Mouse (Mus musculus) intestine, postnatal 0 days (tissue): Measurements from ENCODE around the gene B3gnt9. TPM values are rescaled to one million over a fixed set of nuclear protein-coding genes. Genes with fewer than 3 reads are reported as not detected.
"Not testable (repeated sequence)": the region's sequence is repeated elsewhere in the genome, so short reads cannot be mapped to it uniquely, and the experiment has no call there.

ENCODE experiments used
- ATAC-seq: fragments of 200-750 bp; cut with Nextera tagmentation; 2 replicates; pipeline ENCODE4 v1.8.0; 2017; ENCODE audit warnings: mild to moderate bottlenecking, moderate TSS enrichment, moderate library complexity
- H3K27ac ChIP-seq: fragments of 300-500 bp; sonication (generic); 2 replicates; pipeline ENCODE4 v1.5.1; 2014; ENCODE audit warnings: mild to moderate bottlenecking, low read depth, low read length, moderate library complexity
- H3K27me3 ChIP-seq: fragments of 300-500 bp; sonication (generic); replicated peaks from 2 replicates; pipeline ENCODE4 v1.6.1; 2014; ENCODE audit warnings: low read length, mixed read lengths; ENCODE audit not compliant: control insufficient read depth, insufficient read depth
- H3K36me3 ChIP-seq: fragments of 300-500 bp; sonication (generic); 2 replicates; pipeline ENCODE4 v1.6.1; 2014; ENCODE audit warnings: mild to moderate bottlenecking, moderate library complexity; ENCODE audit not compliant: control insufficient read depth, insufficient read depth
- H3K4me1 ChIP-seq: fragments of 300-500 bp; sonication (generic); replicated peaks from 2 replicates; pipeline ENCODE4 v1.6.1; 2014; ENCODE audit warnings: antibody characterized with exemption, low read length, mixed read lengths; ENCODE audit not compliant: control insufficient read depth, insufficient read depth
- H3K4me2 ChIP-seq: fragments of 300-500 bp; sonication (generic); replicated peaks from 2 replicates; pipeline ENCODE4 v1.6.1; 2014; ENCODE audit warnings: low read depth, mild to moderate bottlenecking, moderate library complexity
- H3K4me3 ChIP-seq: fragments of 300-500 bp; sonication (generic); 2 replicates; pipeline ENCODE4 v1.5.1; 2014; ENCODE audit warnings: low read depth, low read length
- H3K9ac ChIP-seq: fragments of 300-500 bp; sonication (generic); 2 replicates; pipeline ENCODE4 v1.6.1; 2014; ENCODE audit warnings: mild to moderate bottlenecking, low read depth, low read length
- H3K9me3 ChIP-seq: fragments of 300-500 bp; sonication (generic); 2 replicates; pipeline ENCODE4 v1.6.1; 2016; ENCODE audit warnings: mixed run types; ENCODE audit not compliant: control insufficient read depth
- CTCF ChIP-seq: sonication (generic); IDR thresholded peaks from 2 replicates; pipeline ENCODE4 v1.5.1; 2016; ENCODE audit warnings: low read depth, mild to moderate bottlenecking, control low read depth, antibody characterized with exemption, moderate library complexity
- WGBS: fragments of 180-500 bp; shearing (Covaris S2); extraction: QIAGEN DNeasy Blood & Tissue Kit; methylation state at CpG from one replicate; pipeline ENCODE4 v1.1.7; 2014; 5-methylcytosine and 5-hydroxymethylcytosine counted together
- polyA plus RNA-seq: library from polyadenylated mRNA; unstranded; fragments of >200 nt; fragmentation: Nextera tagmentation; extraction: Ambion mirVana; gene quantifications from 2 replicates; pipeline ENCODE4 v1.2.1, GENCODE M21; 2015

Gene B3gnt9
- polyA plus RNA-seq, 1 experiment from 2014 or later: 8.1 TPM

DNA sequence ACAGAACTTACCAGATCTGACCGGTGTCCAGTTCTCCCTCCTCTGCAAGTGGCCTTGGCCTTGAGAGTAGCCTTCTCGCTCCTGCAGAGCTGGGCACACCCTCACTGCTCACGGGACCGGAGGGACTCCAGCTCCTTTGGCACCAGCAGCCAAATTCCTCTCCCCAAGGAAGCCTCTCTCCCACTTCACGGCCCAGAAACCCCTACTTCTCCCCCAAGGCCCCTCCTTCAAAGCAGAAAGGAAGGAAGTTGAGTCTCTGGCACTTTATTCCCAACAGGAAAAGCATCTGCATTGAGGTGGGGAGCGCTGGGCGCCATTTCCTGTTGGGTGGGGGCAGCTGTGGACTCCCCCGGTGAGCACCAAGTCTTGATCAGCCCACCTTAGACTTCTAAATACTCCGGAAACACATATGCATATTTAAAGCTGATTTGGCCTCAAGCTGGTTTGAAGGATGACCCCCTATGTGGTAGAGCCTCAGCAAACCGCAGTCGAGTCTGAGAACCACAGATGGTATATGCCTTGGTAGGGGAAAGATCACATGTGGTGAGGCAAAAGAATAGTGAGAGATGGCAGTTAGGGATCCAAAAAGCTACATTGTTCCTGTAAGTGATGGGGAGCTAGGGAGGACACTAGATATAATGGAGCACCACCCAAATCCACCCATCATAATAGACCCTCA is 41.1 kb upstream of the B3gnt9 start, which contains the start of gene Exoc3l:
Gene Exoc3l, minus strand, starts transcription at position 207 of the 679 bp plus-strand sequence.
- peak within 1 kb of the TSS; percentile 95 for H3K4me3 ChIP-seq
- H3K36me3 ChIP-seq: peaks cover 12% of the 10 kb centered on the region
- 64% methylated on average over 11 of the region's 11 CpGs for WGBS
- H3K27ac ChIP-seq: no peak within 1 kb of the TSS
- no peaks in the 10 kb centered on the region for H3K9me3 ChIP-seq
- no peak within 1 kb of the TSS for H3K9ac ChIP-seq
- peak within 1 kb of the TSS; percentile 85 for H3K4me2 ChIP-seq
- peaks cover 2% of the 10 kb centered on the region; the same call in 1 of the 2 replicates for H3K4me1 ChIP-seq
- H3K27me3 ChIP-seq: no peaks in the 10 kb centered on the region
- no peak for ATAC-seq
- no peak for TF ChIP-seq CTCF

DNA sequence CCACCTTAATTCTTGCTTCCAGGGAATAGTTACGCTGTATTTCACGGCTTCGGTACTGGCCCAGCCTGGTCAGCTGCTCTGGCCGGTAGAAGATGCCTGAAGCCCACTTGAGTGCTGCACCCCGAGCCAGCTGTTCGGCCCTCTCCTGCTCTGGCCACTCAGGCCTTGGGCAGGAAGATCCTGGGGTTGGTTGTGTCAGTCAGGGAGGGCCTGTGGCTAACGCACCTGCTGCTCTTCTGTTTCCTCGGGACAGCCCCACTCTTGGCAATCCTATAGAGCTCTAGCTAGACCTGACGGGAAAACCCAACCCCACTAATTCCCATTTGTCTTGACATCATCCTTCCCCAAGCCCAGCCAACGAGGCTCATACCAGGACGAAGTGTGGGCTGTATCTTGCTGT is 40.3 kb upstream of the B3gnt9 start:
- Histone ChIP-seq H3K4me3 (no peak overlapping the region), H3K9me3 (no peaks in the 10 kb centered on the region), H3K9ac (no peak overlapping the region), H3K27me3 (peaks cover 6% of the 10 kb centered on the region), H3K4me1 (peaks cover 7% of the 10 kb centered on the region), H3K27ac (no peak overlapping the region), H3K4me2 (peak overlapping the region; percentile 33; the same call in 1 of the 2 replicates), H3K36me3 (peaks cover 5% of the 10 kb centered on the region; the same call in 1 of the 2 replicates)
- ATAC-seq: no peak
- no peak for TF ChIP-seq CTCF
- WGBS: 66% methylated on average over 11 of the region's 11 CpGs

DNA sequence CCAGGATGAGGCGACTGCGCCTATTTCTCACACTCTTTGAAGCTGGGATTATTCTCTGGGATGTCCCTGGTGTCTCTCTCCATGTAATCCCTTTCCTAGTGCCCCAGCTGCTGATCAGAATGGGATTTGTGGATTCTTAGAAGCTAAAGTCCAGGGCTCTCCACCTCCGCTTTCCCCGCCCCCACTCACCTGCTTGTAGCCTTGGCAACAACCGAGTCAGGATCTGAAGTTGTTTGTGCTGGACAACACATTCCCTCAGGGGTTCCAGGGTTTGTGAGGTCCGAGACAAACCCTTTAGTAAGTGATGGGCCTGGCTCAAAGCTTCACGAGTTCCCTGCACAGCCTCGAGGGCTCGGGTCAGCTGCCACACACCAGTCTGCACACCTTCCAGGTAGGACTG is 39.8 kb upstream of the B3gnt9 start:
- no peak for TF ChIP-seq CTCF
- Histone ChIP-seq H3K36me3 (no peaks in the 10 kb centered on the region), H3K4me1 (peaks cover 12% of the 10 kb centered on the region), H3K27me3 (peaks cover 11% of the 10 kb centered on the region), H3K4me3 (no peak overlapping the region), H3K9ac (no peak overlapping the region), H3K27ac (no peak overlapping the region), H3K9me3 (no peaks in the 10 kb centered on the region), H3K4me2 (peak overlapping the region; percentile 33; the same call in 1 of the 2 replicates)
- 67% methylated on average over 9 of the region's 9 CpGs for WGBS
- ATAC-seq: no peak

DNA sequence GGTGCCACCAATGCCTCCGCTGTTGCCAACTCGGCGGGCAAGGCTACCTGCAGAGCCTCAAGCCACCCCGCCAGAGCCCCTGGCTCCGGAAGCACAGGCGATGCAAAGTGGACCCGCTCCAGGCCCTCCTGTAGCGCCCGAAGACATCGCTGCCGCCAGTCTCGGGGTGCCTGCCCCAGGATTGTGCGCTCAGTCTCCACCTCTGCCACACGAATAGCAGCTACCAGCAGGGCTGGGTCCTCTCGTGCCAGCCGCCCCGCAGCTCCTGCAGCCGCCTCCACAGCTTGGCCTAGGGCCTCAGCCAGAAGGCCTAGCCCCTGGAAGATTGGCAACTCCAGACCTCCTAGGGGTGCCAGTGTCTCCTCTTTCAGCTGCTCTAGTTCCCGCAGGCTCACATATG is 38.5 kb upstream of the B3gnt9 start:
- Histone ChIP-seq H3K27me3 (peaks cover 12% of the 10 kb centered on the region), H3K36me3 (no peaks in the 10 kb centered on the region), H3K4me3 (no peak overlapping the region), H3K9me3 (no peaks in the 10 kb centered on the region), H3K4me1 (peaks cover 13% of the 10 kb centered on the region), H3K4me2 (no peak overlapping the region), H3K9ac (no peak overlapping the region), H3K27ac (no peak overlapping the region)
- TF ChIP-seq CTCF: no peak
- 76% methylated on average over 19 of the region's 19 CpGs for WGBS
- ATAC-seq: no peak

DNA sequence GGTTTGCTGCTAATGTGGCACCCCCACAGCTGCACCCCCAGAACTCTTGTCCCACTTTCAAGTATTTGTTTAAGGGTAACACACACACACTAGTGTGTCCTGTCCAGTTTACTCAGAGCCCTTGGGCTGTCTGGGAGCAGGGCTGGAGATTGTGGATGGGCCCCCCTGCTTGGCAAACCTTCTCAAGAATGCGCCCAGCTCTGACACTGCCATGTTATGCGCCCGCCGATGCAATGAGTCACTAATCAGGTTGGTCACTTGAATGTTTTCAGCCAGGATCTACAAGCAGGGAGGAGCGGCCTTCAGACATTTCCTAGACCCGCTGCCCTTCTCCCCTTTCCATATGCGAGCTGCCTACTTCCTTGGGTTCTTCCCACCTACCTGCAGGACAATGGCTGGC is 37.5 kb upstream of the B3gnt9 start:
- TF ChIP-seq CTCF: no peak
- peaks cover 12% of the 10 kb centered on the region for H3K27me3 ChIP-seq
- H3K36me3 ChIP-seq: no peaks in the 10 kb centered on the region
- H3K27ac ChIP-seq: no peak overlapping the region
- WGBS: 78% methylated on average over 7 of the region's 7 CpGs
- H3K9ac ChIP-seq: no peak overlapping the region
- no peaks in the 10 kb centered on the region for H3K9me3 ChIP-seq
- H3K4me1 ChIP-seq: peaks cover 13% of the 10 kb centered on the region
- no peak for ATAC-seq
- H3K4me3 ChIP-seq: no peak overlapping the region
- H3K4me2 ChIP-seq: no peak overlapping the region

DNA sequence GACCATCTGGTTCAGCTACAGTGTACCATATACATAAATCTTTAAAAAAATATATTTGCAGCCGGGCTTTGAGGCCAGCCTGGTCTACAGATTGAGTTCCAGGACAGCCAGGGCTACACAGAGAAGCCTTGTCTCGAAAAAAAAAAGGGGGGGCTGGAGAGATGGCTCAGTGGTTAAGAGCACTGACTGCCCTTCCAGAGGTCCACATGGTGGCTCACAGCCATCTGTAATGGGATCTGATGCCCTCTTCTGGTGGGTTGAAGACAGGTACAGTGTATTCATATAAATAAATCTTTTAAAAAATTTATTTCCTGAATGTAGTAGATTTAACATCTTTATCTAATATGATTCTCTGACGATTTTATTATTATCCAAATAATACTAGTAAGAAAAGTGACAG is 36.8 kb upstream of the B3gnt9 start:
- not testable (repeated sequence) for H3K9ac ChIP-seq, ATAC-seq, H3K4me3 ChIP-seq, H3K36me3 ChIP-seq, H3K27ac ChIP-seq, H3K4me2 ChIP-seq, H3K9me3 ChIP-seq
- Histone ChIP-seq H3K4me1 (peaks cover 13% of the 10 kb centered on the region; the same call in 1 of the 2 replicates), H3K27me3 (peaks cover 12% of the 10 kb centered on the region)
- WGBS: 68% methylated on average over 3 of the region's 3 CpGs
- TF ChIP-seq CTCF: peak; percentile 39; the same call in 1 of the 2 replicates

DNA sequence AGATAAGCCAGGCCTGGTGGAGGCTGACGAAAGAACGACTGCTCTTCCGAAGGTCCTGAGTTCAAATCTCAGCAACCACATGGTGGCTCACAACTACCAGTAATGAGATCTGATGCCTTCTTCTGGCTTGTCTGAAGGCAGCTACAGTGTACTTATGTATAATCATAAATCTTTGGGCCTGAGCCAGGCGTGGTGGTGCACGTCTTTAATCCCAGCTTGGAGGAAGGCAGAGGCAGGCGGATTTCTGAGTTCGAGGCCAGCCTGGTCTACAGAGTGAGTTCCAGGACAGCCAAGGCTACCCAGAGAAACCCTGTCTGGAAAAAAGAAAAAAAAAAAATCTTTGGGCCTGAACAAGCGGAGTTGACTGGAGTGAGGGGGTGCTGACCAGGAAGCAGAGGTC is 36.4 kb upstream of the B3gnt9 start:
- 77% methylated on average over 8 of the region's 8 CpGs for WGBS
- H3K27me3 ChIP-seq: peaks cover 12% of the 10 kb centered on the region
- not testable (repeated sequence) for H3K4me3 ChIP-seq, H3K4me2 ChIP-seq, H3K36me3 ChIP-seq, H3K9ac ChIP-seq, ATAC-seq, H3K27ac ChIP-seq, H3K9me3 ChIP-seq
- peaks cover 13% of the 10 kb centered on the region; the same call in 1 of the 2 replicates for H3K4me1 ChIP-seq
